Mouse (Mus musculus): ENCODE measurements around the gene Lpar2.

DNA sequence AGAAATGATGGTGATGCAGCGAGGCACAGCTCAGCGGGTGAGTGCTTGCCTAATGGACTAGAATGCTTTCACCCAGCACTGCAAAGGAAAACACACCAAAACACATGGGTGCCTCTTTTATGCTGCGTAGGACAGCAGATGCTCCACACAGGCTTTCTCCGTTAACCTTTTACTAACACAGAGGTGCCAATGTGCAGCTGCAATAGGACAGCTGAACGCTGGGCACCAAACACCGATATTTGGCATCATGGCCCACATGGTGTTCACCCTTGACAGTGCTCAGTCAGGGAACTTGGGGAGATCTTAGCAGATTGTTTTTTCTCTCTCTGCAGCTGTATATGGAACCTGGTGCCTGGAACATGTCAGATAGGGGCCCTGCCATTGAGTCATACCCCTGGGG is 27.3 kb upstream of the Lpar2 start:
- TF ChIP-seq CTCF (conservative IDR thresholded peaks at IDR 0.05 in 1 of 2, IDR thresholded peaks at IDR 0.05 in 1 of 2; ENCODE audit: low read depth in 2 of 2, low read length in 2 of 2) (no peak), POLR2A (IDR thresholded peaks at IDR 0.05; ENCODE audit: low read depth, low read length) (no peak), EP300 (IDR thresholded peaks at IDR 0.05; ENCODE audit: low read length) (no peak), ELF1 (IDR thresholded peaks at IDR 0.05; ENCODE audit: low read depth, low read length) (no peak), MAFK (IDR thresholded peaks at IDR 0.05; ENCODE audit: insufficient replicate concordance, low read length) (no peak), HCFC1 (IDR thresholded peaks at IDR 0.05; ENCODE audit: low read depth, low read length) (no peak)
